Comparison of ENCODE assay signal across 25 mouse cellular contexts in genomic region chr10:41243930-41244329, GRCm38 (mm10). TPM values are rescaled to one million over a fixed set of nuclear protein-coding genes. Genes with fewer than 3 reads are reported as not detected.
"Had no signal": no experiment of that assay in that cellular context is flagged by ENCODE, and none has a peak within 500 bp of the region (broad histone marks: within the 10 kb centered on the region; RNA-seq: fewer than 3 reads in every experiment).

No protein-coding gene starts in this region.

- H3K4me1 ChIP-seq: limb, embryonic 13.5 days; midbrain, embryonic 12.5 days; midbrain, embryonic 15.5 days had no signal

- H3K4me3 ChIP-seq: limb, embryonic 10.5 days; limb, embryonic 13.5 days; midbrain, embryonic 12.5 days; midbrain, embryonic 15.5 days; myocyte; neural tube, embryonic 13.5 days had no signal

- H3K9me3 ChIP-seq: limb, embryonic 10.5 days; limb, embryonic 13.5 days; midbrain, embryonic 12.5 days; midbrain, embryonic 15.5 days; neural tube, embryonic 13.5 days had no signal

- H3K27me3 ChIP-seq: limb, embryonic 13.5 days; midbrain, embryonic 12.5 days; midbrain, embryonic 15.5 days; neural tube, embryonic 13.5 days had no signal

- H3K27ac ChIP-seq: limb, embryonic 10.5 days; limb, embryonic 13.5 days; liver, embryonic 14.5 days; midbrain, embryonic 12.5 days; midbrain, embryonic 15.5 days; neural tube, embryonic 13.5 days had no signal

- H3K9ac ChIP-seq: limb, embryonic 13.5 days; liver, embryonic 14.5 days; midbrain, embryonic 12.5 days; midbrain, embryonic 15.5 days; neural tube, embryonic 13.5 days had no signal

- H3K4me2 ChIP-seq: limb, embryonic 13.5 days; midbrain, embryonic 12.5 days; midbrain, embryonic 15.5 days; neural tube, embryonic 13.5 days had no signal

- DNase-seq: kidney, adult 18-20 months; kidney, adult 9 months; kidney, postnatal 14 days; kidney, postnatal 4 days; liver; lung, adult 2 months; lung, postnatal 14 days; lung, postnatal 4 days; thymus, adult 18-20 months; thymus, postnatal 36 days had no signal

- ATAC-seq: midbrain, embryonic 15.5 days had no signal

- H3K36me3 ChIP-seq: limb, embryonic 10.5 days; limb, embryonic 13.5 days; midbrain, embryonic 12.5 days; midbrain, embryonic 15.5 days had no signal

RNA-seq across cellular contexts. Expression of gene Ak9, which starts 59.9 kb away (rescaled TPM):
- total RNA-seq: megakaryocyte progenitor cell, adult 5-6 weeks; megakaryocyte-erythroid progenitor cell, adult 5-6 weeks; monocyte, adult 5-6 weeks; neutrophil, adult 5-6 weeks had no signal
- polyA plus RNA-seq: limb, embryonic 10.5 days; limb, embryonic 13.5 days; liver, embryonic 14.5 days; midbrain, embryonic 12.5 days; myocyte; small intestine, adult 2 months; spleen, adult 2 months; stomach, embryonic 16.5 days; urinary bladder, adult 2 months had no signal
